8 mouse cellular contexts compared by ENCODE assay signal in genomic region chr7:104352717-104353599, GRCm38 (mm10). TPM values are rescaled to one million over a fixed set of nuclear protein-coding genes. Genes with fewer than 3 reads are reported as not detected.
DNase-seq lines count a peak whose midpoint lies in the region; ATAC-seq and TF ChIP-seq lines count a peak whose summit lies in the region.

TSS of gene Trim12c (minus strand) at chr7:104353362.

- DNase-seq in hindbrain, embryonic 11.5 days (ENCODE audit: low spot score) = peak; percentile 51
- DNase-seq in left cerebral cortex, postnatal 10 days (ENCODE audit: extremely low spot score in 1 of 2, low spot score in 2 of 2) = peak; percentile 2 to 62
- DNase-seq in right cerebral cortex, postnatal 4 days = peak; percentile 17
- DNase-seq in MN1 (ENCODE audit: low spot score) = no peak

- 5% methylated on average over 14 of the region's 14 CpGs for WGBS in forebrain, embryonic 16.5 days
- 12% methylated on average over 14 of the region's 14 CpGs for WGBS in hindbrain, embryonic 11.5 days

- intact Hi-C loops in left cerebral cortex, postnatal 10 days (cut with DNase I) = no loop called here

- H3K4me2 ChIP-seq in forebrain, embryonic 16.5 days (ENCODE audit: low read length) = peak within 1 kb of the TSS; percentile 42
- peak within 1 kb of the TSS; percentile 23; the same call in 1 of the 2 replicates for H3K4me2 ChIP-seq in hindbrain, embryonic 11.5 days (replicated peaks; ENCODE audit: low read depth, low read length)

- TF ChIP-seq POLR2A in ES-Bruce4 (IDR thresholded peaks at IDR 0.05; ENCODE audit: insufficient read depth, low read length) = no peak
- no peak for TF ChIP-seq POLR2A in bone marrow macrophage, adult 2 months (IDR thresholded peaks at IDR 0.05; ENCODE audit: borderline replicate concordance, low read depth, low read length)

- no peaks in the 10 kb centered on the region for H3K27me3 ChIP-seq in ES-Bruce4 (ENCODE audit: control insufficient read depth, insufficient read depth, low read length, poor library complexity, severe bottlenecking)
- H3K27me3 ChIP-seq in forebrain, embryonic 16.5 days (replicated peaks; ENCODE audit: control insufficient read depth, insufficient read depth, low read length) = no peaks in the 10 kb centered on the region
- no peaks in the 10 kb centered on the region for H3K27me3 ChIP-seq in hindbrain, embryonic 11.5 days (ENCODE audit: control insufficient read depth, insufficient read depth, low read length)
- no peaks in the 10 kb centered on the region for H3K27me3 ChIP-seq in megakaryocyte, embryonic 14.5 days (replicated peaks)

- peak within 1 kb of the TSS; percentile 58 for H3K4me3 ChIP-seq in ES-Bruce4 (ENCODE audit: low read depth, low read length)
- H3K4me3 ChIP-seq in bone marrow macrophage, adult 2 months (ENCODE audit: insufficient read depth, low read length) = peak within 1 kb of the TSS; percentile 68
- peak within 1 kb of the TSS; percentile 30 for H3K4me3 ChIP-seq in forebrain, embryonic 16.5 days (replicated peaks; ENCODE audit: low read length)
- peak within 1 kb of the TSS; percentile 14 for H3K4me3 ChIP-seq in hindbrain, embryonic 11.5 days (ENCODE audit: low read depth, low read length)
- peak within 1 kb of the TSS; percentile 93 for H3K4me3 ChIP-seq in megakaryocyte, embryonic 14.5 days (replicated peaks)

- H3K27ac ChIP-seq in ES-Bruce4 (ENCODE audit: insufficient read depth, low read length) = peak within 1 kb of the TSS; percentile 25; the same call in 1 of the 2 replicates
- H3K27ac ChIP-seq in bone marrow macrophage, adult 2 months (ENCODE audit: insufficient read depth, low read depth, low read length) = peak within 1 kb of the TSS; percentile 75
- H3K27ac ChIP-seq in forebrain, embryonic 16.5 days (ENCODE audit: low read length) = no peak within 1 kb of the TSS
- no peak within 1 kb of the TSS for H3K27ac ChIP-seq in hindbrain, embryonic 11.5 days (ENCODE audit: low read depth, low read length)

- no peaks in the 10 kb centered on the region for H3K9me3 ChIP-seq in ES-Bruce4 (replicated peaks; ENCODE audit: control insufficient read depth, insufficient read depth, low read length, poor library complexity, severe bottlenecking)
- no peaks in the 10 kb centered on the region for H3K9me3 ChIP-seq in forebrain, embryonic 16.5 days (ENCODE audit: control insufficient read depth, low read length)
- no peaks in the 10 kb centered on the region for H3K9me3 ChIP-seq in hindbrain, embryonic 11.5 days (ENCODE audit: control insufficient read depth, low read length)
- no peaks in the 10 kb centered on the region for H3K9me3 ChIP-seq in megakaryocyte, embryonic 14.5 days

- no peak for TF ChIP-seq CTCF in ES-Bruce4 (IDR thresholded peaks at IDR 0.05; ENCODE audit: low read depth, low read length)
- TF ChIP-seq CTCF in bone marrow macrophage, adult 2 months (IDR thresholded peaks at IDR 0.05; ENCODE audit: low read depth, low read length) = no peak

- H3K4me1 ChIP-seq in ES-Bruce4 (ENCODE audit: control insufficient read depth, insufficient read depth, low read length) = no peaks in the 10 kb centered on the region
- H3K4me1 ChIP-seq in bone marrow macrophage, adult 2 months (ENCODE audit: control insufficient read depth, insufficient read depth, low read length) = 0 out of 2 replicates have a peak, but pooled peaks cover 4% of the 10 kb centered on the region
- no peaks in the 10 kb centered on the region for H3K4me1 ChIP-seq in forebrain, embryonic 16.5 days (replicated peaks; ENCODE audit: control insufficient read depth, insufficient read depth, low read length)
- no peaks in the 10 kb centered on the region for H3K4me1 ChIP-seq in hindbrain, embryonic 11.5 days (replicated peaks; ENCODE audit: control insufficient read depth, insufficient read depth, low read length)
- H3K4me1 ChIP-seq in megakaryocyte, embryonic 14.5 days = peaks cover 12% of the 10 kb centered on the region

- no peak within 1 kb of the TSS for H3K9ac ChIP-seq in ES-Bruce4 (ENCODE audit: low read depth, poor library complexity, severe bottlenecking)
- H3K9ac ChIP-seq in forebrain, embryonic 16.5 days (replicated peaks; ENCODE audit: low read depth, low read length) = no peak within 1 kb of the TSS
- H3K9ac ChIP-seq in hindbrain, embryonic 11.5 days (ENCODE audit: low read depth, low read length) = no peak within 1 kb of the TSS

- no peak for TF ChIP-seq EP300 in ES-Bruce4 (IDR thresholded peaks at IDR 0.05; ENCODE audit: insufficient read depth, low read depth, low read length)

- H3K36me3 ChIP-seq in ES-Bruce4 (ENCODE audit: control insufficient read depth, insufficient read depth, low read length, poor library complexity, severe bottlenecking) = no peaks in the 10 kb centered on the region
- H3K36me3 ChIP-seq in forebrain, embryonic 16.5 days (ENCODE audit: control insufficient read depth, insufficient read depth) = no peaks in the 10 kb centered on the region
- H3K36me3 ChIP-seq in hindbrain, embryonic 11.5 days (ENCODE audit: control insufficient read depth, insufficient read depth, low read length) = no peaks in the 10 kb centered on the region
- peaks cover 2% of the 10 kb centered on the region for H3K36me3 ChIP-seq in megakaryocyte, embryonic 14.5 days (replicated peaks; ENCODE audit: low read length)

- ATAC-seq in forebrain, embryonic 16.5 days = peak; percentile 95
- ATAC-seq in hindbrain, embryonic 11.5 days (ENCODE audit: low FRiP score) = peak; percentile 90

RNA-seq across cellular contexts. Expression of gene Trim12c, which starts in this region (rescaled TPM):
- polyA plus RNA-seq in ES-Bruce4 (2011; ENCODE audit: insufficient read depth, insufficient read length, low read depth, missing spikeins) = 16.0 and 16.3 TPM in 2 replicates
- polyA plus RNA-seq in bone marrow macrophage, adult 2 months (2012; ENCODE audit: insufficient read depth, insufficient read length, missing spikeins) = 29.4 and 30.3 TPM in 2 replicates
- polyA plus RNA-seq in forebrain, embryonic 16.5 days (2015; fragmentation: Nextera tagmentation; extraction: Ambion mirVana) = 1.1 and 1.2 TPM in 2 replicates
- polyA plus RNA-seq in hindbrain, embryonic 11.5 days (2014; fragmentation: Nextera tagmentation; extraction: Ambion mirVana) = 0.45 and 1.0 TPM in 2 replicates
- total RNA-seq in left cerebral cortex, postnatal 10 days (2021) = 1 to 10 TPM in 1 of 2 experiments, under 1 TPM in 1; 0.83 to 1.0 TPM
- polyA plus RNA-seq in megakaryocyte, embryonic 14.5 days (2012; ENCODE audit: insufficient read depth, low replicate concordance) = 0.27 TPM in 1 of 2 replicates, not detected in the other

Comparison
In these comparisons a context has a peak if more than half of its experiments do, and no peak if none do; other contexts are left out.
1. H3K27ac ChIP-seq: peak in ES-Bruce4 (single experiment) and bone marrow macrophage, adult 2 months (single experiment); none in forebrain, embryonic 16.5 days (single experiment) and hindbrain, embryonic 11.5 days (single experiment).
2. H3K4me3 ChIP-seq: peak in every context shown above with its lines; median percentile 93 in megakaryocyte, embryonic 14.5 days; 68 in bone marrow macrophage, adult 2 months; 58 in ES-Bruce4; 30 in forebrain, embryonic 16.5 days; 14 in hindbrain, embryonic 11.5 days.